Mouse (Mus musculus): Measurements from ENCODE around the gene Adora2a.
A peak's percentile ranks its signal among the peaks of the same experiment; 100 is the strongest.
"Not testable (repeated sequence)": the region's sequence is repeated elsewhere in the genome, so short reads cannot be mapped to it uniquely, and the experiment has no call there.

Gene Adora2a

GRCm38 (mm10) chr10:75352541-75352940 lies 35.9 kb downstream of the Adora2a start:
- DNase-seq: no peak

DNA sequence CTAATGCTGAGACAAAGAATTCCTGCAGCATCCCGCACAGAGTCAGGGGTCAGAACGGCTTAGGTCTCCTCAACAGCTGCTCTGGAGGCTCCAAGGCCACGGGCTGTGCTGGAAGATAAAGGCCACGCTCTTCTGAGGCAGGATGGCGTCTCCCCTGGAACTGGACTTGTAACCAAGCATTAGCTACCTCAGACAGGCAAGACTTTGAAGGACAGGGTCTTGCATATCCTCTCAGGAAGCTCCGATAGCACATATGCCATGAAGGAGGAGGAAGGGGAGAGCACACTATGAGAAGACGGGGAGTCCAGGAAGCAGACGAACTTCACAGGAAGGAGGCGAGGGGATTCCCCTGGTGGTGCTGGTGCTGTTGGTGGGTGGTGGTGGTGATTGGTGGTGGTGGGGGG lies 37.2 kb downstream of the Adora2a start:
- not testable (repeated sequence) for DNase-seq

DNA sequence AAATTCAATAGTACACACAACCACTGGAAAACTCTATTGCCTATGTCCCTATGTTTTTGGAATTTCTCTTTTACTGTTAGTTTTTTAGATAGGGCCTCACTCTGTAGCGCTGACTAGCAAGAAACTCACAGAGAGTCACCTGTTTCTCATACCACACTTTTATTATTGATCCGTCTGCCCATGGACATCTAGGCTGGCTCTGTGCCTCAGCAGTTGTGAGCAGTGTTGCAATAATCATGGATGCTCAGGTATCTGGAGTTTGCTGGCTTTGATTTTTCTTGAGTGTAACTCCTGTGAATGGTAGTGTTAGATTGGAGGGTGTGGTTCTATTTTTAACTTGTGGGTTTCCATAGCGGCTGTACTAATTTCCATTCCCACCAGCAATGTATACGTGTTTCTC lies 38.7 kb downstream of the Adora2a start:
- DNase-seq: no peak

DNA sequence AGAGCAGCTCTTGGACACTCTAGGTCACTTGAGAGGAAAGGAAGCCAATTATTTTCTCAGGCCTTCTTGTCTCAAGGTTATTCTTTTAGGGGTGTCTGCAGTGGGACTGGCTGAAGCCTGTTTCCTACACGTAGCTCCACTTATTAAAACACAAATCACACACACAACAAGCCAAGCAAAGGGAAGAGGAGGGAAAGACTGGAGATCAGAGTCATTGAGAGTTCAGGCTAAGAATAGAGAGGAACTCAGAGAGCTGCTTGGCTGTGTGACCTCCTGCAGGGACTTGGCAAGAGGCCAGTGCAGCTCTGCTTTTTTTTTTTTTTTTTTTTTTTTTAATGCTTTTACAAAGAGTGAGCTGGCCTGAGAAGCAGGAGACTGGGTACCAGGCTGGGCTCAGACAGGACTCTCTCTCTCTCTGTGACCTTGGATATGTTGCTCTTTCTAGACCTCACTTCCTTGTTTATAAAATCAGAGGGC lies 47.6 kb downstream of the Adora2a start:
- DNase-seq: not testable (repeated sequence)

- DNase-seq: no peak
Observed at GRCm38 (mm10) chr10:75364796-75365195, 48.1 kb downstream of the Adora2a start.

DNA sequence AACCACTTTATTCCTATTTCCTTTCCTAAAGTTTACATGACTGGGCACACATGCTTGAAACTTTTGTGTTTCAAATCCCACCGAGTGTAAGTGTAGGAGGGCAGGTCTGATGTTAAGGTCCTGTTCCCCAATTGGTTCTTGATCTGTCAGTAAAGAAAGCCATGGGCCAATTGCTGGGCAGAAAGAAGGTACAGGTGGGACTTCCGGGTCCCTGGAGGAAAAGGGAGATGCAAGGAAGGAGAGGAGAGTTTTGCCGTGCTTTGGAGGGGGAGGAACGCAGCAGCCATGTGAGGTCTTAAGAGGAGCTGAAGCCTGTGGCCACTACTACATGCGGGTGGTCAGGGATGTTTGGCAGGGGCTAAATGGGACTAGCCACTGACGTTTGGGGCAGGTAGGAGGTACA lies 48.6 kb downstream of the Adora2a start:
- peak; percentile 15 to 26 for DNase-seq

- peak in 1 of 2 experiments; percentile 7 for DNase-seq
Observed at GRCm38 (mm10) chr10:75373655-75374351, 57.1 kb downstream of the Adora2a start.

DNA sequence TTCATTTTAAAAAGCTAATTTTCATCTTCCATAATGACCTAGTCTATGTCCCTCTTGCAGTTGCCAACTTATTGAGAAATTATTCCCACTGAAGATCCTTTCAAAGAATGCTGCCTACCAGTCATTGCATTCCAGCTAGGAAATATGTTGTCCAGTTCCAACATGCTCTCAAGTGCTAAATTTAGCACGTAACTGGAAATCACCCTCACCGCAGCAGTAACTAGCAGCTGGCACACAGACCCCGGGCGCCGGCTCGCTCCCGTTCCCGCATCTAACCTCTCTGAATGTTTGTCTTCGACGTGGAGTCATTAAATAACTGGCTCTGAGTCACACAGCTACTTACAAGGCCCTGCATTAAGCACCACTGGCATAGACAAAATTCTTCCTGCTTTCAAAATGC lies 62.0 kb downstream of the Adora2a start:
- no peak for DNase-seq

Data from lung, adult 18-20 months (tissue).